In the genomic region with DNA sequence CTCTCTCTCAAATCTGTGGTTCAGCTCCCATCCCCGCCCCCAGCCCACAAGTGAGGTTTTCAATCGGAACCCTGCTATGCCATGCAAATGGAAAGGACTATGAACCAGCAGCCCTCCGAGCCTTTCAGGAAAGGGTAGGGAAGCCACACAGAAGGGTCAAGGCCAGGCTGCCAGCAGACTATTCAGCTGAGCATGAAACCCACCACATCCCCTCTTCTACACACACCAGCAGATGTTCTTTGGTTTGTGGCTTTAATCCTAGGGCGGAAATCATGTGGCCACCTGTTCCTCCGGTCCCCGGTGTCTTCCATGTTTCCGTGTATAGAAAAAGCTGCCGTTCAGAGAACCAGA, we compare ENCODE assay signal across 15 mouse cellular contexts.
DNase-seq lines count a peak whose midpoint lies in the region; ATAC-seq lines count a peak whose summit lies in the region.
"Had no signal": no experiment of that assay in that cellular context is flagged by ENCODE, and none has a peak within 500 bp of the region (broad histone marks: within the 10 kb centered on the region; RNA-seq: fewer than 3 reads in every experiment).

No protein-coding gene starts in this region.

- H3K27ac ChIP-seq in forebrain, embryonic 14.5 days (ENCODE audit: low read depth, low read length), result no peak overlapping the region
- H3K27ac ChIP-seq in forebrain, embryonic 11.5 days (ENCODE audit: low read depth, low read length), result no peak overlapping the region
- no peak overlapping the region for H3K27ac ChIP-seq in hindbrain, embryonic 15.5 days (replicated peaks)
- H3K27ac ChIP-seq in neural tube, embryonic 13.5 days (replicated peaks), result 0 out of 2 replicates have a peak overlapping the region, but pooled peaks have one; percentile 28
- H3K27ac ChIP-seq: kidney, postnatal 0 days; macrophage had no signal

- no peaks in the 10 kb centered on the region for H3K36me3 ChIP-seq in forebrain, embryonic 14.5 days (ENCODE audit: control insufficient read depth, insufficient read depth, low read length)
- H3K36me3 ChIP-seq in forebrain, embryonic 11.5 days (ENCODE audit: control insufficient read depth, insufficient read depth, low read length), result no peaks in the 10 kb centered on the region
- no peaks in the 10 kb centered on the region for H3K36me3 ChIP-seq in hindbrain, embryonic 15.5 days
- H3K36me3 ChIP-seq in neural tube, embryonic 13.5 days, result no peaks in the 10 kb centered on the region

- 0 out of 2 replicates have a peak, but pooled peaks have one; percentile 8 for ATAC-seq in forebrain, embryonic 14.5 days
- no peak for ATAC-seq in forebrain, embryonic 11.5 days (replicated peaks; ENCODE audit: low FRiP score)
- ATAC-seq in hindbrain, embryonic 15.5 days (ENCODE audit: low FRiP score, low read depth), result no peak
- ATAC-seq in neural tube, embryonic 13.5 days (ENCODE audit: low read depth), result no peak
- ATAC-seq in erythroid progenitor cell, adult 5-6 weeks (replicated peaks; ENCODE audit: low FRiP score, poor library complexity, severe bottlenecking), result no peak
- ATAC-seq: activated CD4-positive, CD25-positive, alpha-beta regulatory T cell, adult 4 months; liver, postnatal 0 days had no signal

- no peak overlapping the region for H3K4me2 ChIP-seq in forebrain, embryonic 14.5 days (ENCODE audit: low read length)
- no peak overlapping the region for H3K4me2 ChIP-seq in forebrain, embryonic 11.5 days (ENCODE audit: low read depth, low read length, severe bottlenecking)
- H3K4me2 ChIP-seq in hindbrain, embryonic 15.5 days, result peak overlapping the region; percentile 76; the same call in 1 of the 2 replicates
- peak overlapping the region; percentile 66 for H3K4me2 ChIP-seq in neural tube, embryonic 13.5 days

- intact Hi-C loops in gastrocnemius, postnatal 36 days (cut with DNase I), result no loop called here

- DNase-seq in forebrain, embryonic 14.5 days (ENCODE audit: low spot score), result no peak
- DNase-seq in forebrain, embryonic 11.5 days (ENCODE audit: low spot score), result no peak
- peak; percentile 33 for DNase-seq in ES-CJ7 (ENCODE audit: low read depth, low spot score)
- DNase-seq in gastrocnemius, postnatal 36 days, result no peak
- no peak for DNase-seq in embryo, embryonic 9.5 days (ENCODE audit: extremely low spot score)
- DNase-seq: cerebellum, adult 9-10 months; layer of hippocampus, adult 9-11 months; liver, postnatal 0 days; spleen, adult 18-20 months had no signal

- peaks cover 11% of the 10 kb centered on the region for H3K4me1 ChIP-seq in forebrain, embryonic 14.5 days (ENCODE audit: control insufficient read depth, insufficient read depth, low read length)
- peaks cover 8% of the 10 kb centered on the region for H3K4me1 ChIP-seq in forebrain, embryonic 11.5 days (replicated peaks; ENCODE audit: control insufficient read depth, insufficient read depth, low read length)
- H3K4me1 ChIP-seq in hindbrain, embryonic 15.5 days (replicated peaks), result peaks cover 21% of the 10 kb centered on the region
- H3K4me1 ChIP-seq in neural tube, embryonic 13.5 days (replicated peaks), result peaks cover 29% of the 10 kb centered on the region

- WGBS in forebrain, embryonic 14.5 days, result 54% methylated on average over 8 of the region's 8 CpGs
- 66% methylated on average over 8 of the region's 8 CpGs for WGBS in forebrain, embryonic 11.5 days
- 46% methylated on average over 8 of the region's 8 CpGs for WGBS in hindbrain, embryonic 15.5 days
- 42% methylated on average over 8 of the region's 8 CpGs for WGBS in neural tube, embryonic 13.5 days

- no peaks in the 10 kb centered on the region for H3K9me3 ChIP-seq in forebrain, embryonic 14.5 days (replicated peaks; ENCODE audit: control insufficient read depth, low read length)
- no peaks in the 10 kb centered on the region for H3K9me3 ChIP-seq in forebrain, embryonic 11.5 days (ENCODE audit: control insufficient read depth, low read length)
- H3K9me3 ChIP-seq in hindbrain, embryonic 15.5 days, result no peaks in the 10 kb centered on the region
- no peaks in the 10 kb centered on the region for H3K9me3 ChIP-seq in neural tube, embryonic 13.5 days

- no peak overlapping the region for H3K9ac ChIP-seq in forebrain, embryonic 14.5 days (ENCODE audit: low read length)
- H3K9ac ChIP-seq in forebrain, embryonic 11.5 days (ENCODE audit: low read length), result no peak overlapping the region
- no peak overlapping the region for H3K9ac ChIP-seq in hindbrain, embryonic 15.5 days
- peak overlapping the region; percentile 62 for H3K9ac ChIP-seq in neural tube, embryonic 13.5 days
- H3K9ac ChIP-seq: liver, postnatal 0 days had no signal

- H3K4me3 ChIP-seq in forebrain, embryonic 14.5 days (ENCODE audit: low read depth, low read length), result no peak overlapping the region
- no peak overlapping the region for H3K4me3 ChIP-seq in forebrain, embryonic 11.5 days (ENCODE audit: low read depth, low read length)
- no peak overlapping the region for H3K4me3 ChIP-seq in hindbrain, embryonic 15.5 days
- H3K4me3 ChIP-seq in neural tube, embryonic 13.5 days, result no peak overlapping the region; the same call in 1 of the 2 replicates

- no peaks in the 10 kb centered on the region for H3K27me3 ChIP-seq in forebrain, embryonic 14.5 days (replicated peaks; ENCODE audit: control insufficient read depth, insufficient read depth, low read length)
- peaks cover 2% of the 10 kb centered on the region; the same call in 1 of the 2 replicates for H3K27me3 ChIP-seq in forebrain, embryonic 11.5 days (ENCODE audit: control insufficient read depth, insufficient read depth, low read length)
- peaks cover 5% of the 10 kb centered on the region for H3K27me3 ChIP-seq in hindbrain, embryonic 15.5 days
- peaks cover 15% of the 10 kb centered on the region; the same call in 1 of the 2 replicates for H3K27me3 ChIP-seq in neural tube, embryonic 13.5 days

Comparison
In these comparisons a context has a peak if more than half of its experiments do, and no peak if none do; other contexts are left out.
1. H3K4me2 ChIP-seq: peak in hindbrain, embryonic 15.5 days (single experiment) and neural tube, embryonic 13.5 days (single experiment); none in forebrain, embryonic 14.5 days (single experiment) and forebrain, embryonic 11.5 days (single experiment).